Mouse (Mus musculus) retina, embryonic 14.5 days (tissue): ENCODE measurements around the gene Dync1i1.

Experiments
- DNase-seq: peaks from one replicate; pipeline ENCODE4 v3.0.0-alpha.2; 2015; ENCODE audit warnings: low spot score

The Dync1i1 gene

DNA sequence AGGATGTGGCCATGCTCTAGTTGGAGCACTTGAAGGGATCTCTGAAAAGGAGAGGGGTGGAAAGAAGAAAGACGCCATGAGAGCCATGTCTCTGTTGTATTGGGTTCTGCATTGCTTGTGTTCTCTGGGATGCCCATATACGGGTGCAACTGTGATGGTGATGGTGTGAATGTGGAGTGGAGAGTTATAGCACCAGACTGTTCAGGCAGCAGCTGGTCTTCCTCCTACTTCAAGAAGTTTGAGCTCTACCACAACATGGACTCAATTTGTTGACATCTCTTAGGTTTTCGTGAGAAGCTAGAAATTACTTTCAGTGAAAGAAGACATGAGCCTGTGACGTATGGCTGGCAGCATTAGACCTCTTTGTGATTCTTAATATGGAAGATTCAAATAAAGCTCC, 44.8 kb downstream of the Dync1i1 start:
- DNase-seq = no peak

DNA sequence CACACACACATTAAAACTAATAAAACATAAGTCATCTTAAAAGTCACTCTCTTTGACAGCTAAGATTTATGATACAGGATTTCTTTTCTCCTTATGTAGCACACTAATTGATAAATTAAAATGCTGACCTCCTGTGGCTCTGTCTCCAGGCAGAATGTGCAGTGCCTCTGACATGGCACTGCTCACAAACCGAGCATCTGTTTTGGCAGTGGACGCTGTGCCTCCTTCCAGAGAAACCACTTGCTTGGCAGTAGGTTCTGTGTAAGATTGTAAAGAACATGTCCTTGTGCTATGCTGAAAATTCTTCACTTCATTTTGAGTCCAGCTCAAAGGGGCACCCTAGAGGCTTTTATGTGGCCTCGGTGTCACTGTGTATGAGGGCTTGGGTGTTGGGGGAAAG, 50.0 kb downstream of the Dync1i1 start:
- DNase-seq = no peak

DNA sequence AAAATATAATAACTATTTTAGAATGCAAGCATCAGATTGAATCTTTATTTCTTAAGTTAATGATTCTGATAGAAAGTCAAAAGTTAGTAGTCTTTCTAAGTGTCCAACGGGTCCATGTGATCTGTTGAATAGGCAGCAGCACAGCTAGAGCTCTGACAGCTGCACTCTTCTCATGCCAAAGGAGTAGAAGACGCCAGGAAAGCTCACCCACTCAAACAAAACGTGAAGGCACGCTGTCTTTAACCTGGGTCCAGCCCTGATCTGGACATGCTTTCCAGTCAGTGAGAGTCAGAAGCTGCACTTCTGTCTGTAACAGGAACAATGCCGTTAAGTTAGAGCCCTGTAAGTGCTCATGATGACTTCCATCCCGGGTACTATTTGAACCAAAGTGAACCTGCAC, 56.3 kb downstream of the Dync1i1 start:
- DNase-seq = no peak

DNA sequence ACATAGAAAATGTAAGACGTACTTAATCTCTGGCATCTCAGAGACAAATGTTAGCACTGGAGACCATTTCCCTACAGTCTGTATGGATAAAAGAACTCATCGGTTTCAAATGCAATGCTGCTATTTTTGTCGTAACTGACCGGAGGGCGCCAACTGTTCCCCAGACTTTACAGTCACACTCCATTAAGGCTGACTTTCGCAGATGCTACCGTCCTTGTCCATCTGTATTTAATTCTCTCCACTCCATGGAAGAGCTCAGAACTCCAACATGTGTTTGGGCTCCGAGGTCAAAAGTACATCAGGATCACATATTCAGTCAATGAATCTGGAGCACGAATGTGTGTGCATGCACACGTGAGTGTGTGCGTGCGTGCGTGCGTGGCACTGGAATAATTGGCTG, 58.4 kb downstream of the Dync1i1 start:
- no peak for DNase-seq

DNA sequence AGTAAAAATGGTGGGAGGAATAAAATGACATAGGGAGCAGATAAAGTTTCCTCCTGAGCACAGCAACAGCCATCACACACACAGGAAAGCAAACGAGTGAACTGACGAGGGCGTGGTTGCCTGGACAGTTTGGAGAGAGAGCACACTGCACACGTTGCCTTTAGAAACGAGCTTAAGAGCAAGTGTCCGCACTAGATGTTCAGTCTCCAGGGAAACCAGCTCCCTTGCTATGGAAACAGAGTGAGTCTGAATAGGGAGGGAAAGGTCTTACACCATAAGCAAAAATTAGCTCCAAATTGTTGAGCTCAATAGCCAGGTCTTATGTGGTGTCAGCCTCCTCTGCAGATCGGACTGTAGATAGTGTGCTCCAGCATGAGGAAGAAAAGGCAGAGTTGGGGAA, 65.2 kb downstream of the Dync1i1 start:
- no peak for DNase-seq

DNA sequence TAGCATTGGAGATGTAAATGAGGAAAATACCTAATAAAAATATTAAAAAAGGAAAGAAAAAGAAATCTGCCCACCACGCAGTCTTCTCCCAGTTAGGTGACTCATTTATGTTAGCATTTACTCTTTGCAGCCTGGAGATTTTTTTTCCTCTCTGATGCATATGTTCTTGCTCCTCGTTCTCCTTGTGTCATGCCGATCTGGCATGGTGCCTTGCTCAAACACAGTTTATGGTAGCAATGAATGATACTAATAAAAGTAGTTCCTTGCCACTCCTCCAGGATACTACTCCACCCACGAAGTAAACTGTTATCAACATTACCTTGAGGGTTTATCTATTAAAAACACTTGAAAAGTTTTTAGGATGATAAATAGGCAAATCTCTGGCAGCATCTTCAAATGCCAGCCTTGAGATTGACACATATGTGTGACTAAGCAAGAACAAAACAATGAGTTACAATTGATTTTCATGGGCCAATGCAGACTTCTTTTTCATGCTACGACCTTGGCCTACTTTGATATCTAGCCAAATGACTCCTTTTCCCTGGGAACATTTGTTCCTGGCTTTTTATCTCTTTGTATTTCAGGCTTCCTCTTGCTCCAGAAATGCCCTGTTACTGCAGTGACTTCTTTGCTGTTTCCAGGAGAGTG, 68.8 kb downstream of the Dync1i1 start:
- DNase-seq = no peak

DNA sequence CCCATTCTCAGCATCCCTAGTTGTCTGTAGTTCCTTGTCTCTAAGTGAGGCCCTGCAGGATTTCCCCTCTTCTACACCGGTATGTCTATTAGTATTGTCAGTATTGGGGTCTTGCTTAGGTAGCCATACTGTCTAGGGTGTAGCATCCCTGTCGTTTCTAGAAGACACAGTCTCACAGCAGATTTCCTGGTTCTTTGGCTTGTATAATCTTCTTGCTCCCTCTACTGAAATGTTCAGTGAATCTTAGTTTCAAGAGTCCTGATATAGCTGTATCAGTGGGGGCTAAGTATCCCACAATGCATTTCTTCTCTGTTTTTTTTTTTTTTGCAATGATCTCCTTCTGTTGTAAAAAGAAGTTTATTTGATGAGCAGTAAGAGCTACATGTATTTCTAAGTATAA, 69.9 kb downstream of the Dync1i1 start:
- DNase-seq = no peak

DNA sequence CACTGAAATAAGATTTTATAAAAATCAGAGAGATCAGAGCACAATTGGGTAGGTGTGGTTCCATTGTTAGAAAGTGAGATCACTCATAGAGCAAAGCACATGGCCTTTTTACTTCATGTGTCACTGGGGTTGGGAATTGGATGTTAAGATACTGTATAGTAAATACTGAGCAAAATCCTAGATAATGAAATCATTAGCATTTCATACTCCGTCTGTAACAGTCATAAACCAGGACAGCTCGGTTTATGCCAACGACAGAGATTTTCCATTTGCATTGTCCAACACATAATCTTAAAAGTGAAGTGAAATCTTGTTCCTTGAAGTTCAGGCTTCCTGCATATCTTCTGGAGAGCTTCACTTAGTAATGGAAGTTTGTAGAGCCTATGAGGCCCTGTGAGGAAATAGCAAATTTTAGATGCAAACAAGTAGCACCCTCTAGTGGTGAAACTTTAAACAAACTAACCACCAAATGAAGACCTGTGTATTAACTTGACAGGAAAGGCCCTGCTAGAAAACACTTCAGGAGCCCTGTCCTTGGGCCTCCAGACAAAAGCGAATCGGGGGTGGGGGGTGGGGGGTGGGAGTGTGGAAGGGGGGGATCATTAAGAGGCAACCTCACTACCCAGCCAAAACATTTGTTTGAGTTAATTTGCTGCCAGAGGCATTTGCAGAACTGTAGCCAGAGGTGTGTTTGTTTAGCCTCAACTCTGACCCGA, 76.8 kb downstream of the Dync1i1 start:
- DNase-seq = peak; percentile 85

DNA sequence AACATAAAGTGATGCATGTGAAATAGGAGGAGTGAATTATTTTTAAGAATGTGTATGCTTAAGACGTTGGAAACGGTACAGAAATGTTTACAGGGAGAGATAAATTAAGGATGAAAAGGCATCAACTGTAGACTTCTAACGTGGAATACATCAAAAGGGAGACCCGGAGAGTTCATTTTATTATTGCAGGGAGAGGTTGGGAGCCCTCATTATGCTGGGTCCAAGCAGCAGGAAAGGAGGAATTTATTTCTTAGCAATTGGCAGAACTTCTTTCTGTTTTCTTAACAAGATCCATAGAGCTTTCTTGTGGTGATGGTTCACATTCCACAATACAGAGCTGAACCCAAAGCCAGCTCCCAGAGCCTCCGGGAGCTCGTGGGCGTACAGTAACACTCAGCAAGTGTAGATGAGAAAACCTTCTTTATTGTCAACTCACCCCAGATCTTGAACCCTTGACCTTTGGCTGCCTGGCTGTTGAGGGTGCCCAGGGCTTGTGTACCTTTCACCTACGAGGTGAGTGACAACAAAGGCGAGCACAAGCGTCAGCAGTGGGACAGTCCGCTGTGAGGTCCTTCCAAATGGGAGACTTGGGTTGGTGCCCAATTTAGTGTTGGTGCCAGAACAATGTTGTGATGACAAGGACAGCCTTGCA, 77.5 kb downstream of the Dync1i1 start:
- DNase-seq = no peak

DNA sequence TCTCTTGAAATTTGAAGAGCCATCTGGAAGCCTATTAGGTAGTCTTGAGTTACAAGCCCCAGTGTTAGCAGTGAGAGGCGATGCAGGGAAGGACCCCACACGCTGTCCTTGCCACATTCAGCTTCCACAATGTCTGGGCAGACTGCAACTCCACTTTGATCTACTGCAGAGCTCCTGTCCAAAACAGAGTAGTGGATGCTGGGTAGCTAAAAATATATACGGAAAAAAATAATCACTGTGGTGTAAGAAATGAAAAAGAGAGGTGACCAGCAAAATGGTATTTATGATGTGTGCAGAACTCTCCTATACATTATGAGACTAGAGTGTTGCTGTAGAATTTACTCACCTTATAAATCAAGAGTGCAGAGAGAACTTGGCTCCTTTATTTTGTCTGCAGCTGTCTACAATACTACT, 82.6 kb downstream of the Dync1i1 start:
- DNase-seq = no peak

DNA sequence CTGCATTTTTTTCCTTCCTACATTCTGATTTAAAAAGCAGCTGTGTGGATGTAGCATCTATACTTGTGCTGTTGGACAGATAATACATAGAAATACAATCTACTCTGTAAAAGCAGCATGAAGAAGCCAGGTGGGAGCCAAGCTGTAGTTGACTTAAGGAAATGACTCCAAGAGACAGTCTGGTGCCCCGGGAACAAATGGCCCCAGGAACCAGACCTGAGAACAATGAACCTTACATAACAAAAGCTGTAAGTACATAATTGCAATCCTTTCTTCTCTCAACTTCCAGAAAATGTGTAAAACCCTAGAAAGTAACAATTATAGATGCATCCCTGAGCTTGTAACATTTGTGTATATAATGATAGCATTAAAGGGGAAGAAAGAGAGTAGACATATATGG, 86.6 kb downstream of the Dync1i1 start:
- no peak for DNase-seq

DNA sequence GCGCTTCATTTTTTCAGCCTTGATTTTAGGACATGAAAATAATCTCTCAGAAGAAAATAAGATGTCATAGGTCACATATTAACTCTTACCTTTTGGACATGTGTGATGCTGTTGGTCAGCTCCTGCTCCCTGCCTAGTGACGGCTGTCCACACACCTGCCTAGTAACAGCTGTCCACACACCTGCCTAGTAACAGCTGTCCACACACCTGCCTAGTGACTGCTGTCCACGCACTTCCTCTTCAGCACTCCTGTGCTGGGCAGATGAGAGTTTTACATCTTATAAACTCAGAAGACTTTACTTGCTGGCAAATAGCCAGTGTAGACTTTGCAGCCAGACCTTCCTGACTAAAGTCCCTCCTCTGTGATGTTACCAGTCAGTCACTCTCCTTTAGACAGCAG, 94.2 kb downstream of the Dync1i1 start:
- no peak for DNase-seq

DNA sequence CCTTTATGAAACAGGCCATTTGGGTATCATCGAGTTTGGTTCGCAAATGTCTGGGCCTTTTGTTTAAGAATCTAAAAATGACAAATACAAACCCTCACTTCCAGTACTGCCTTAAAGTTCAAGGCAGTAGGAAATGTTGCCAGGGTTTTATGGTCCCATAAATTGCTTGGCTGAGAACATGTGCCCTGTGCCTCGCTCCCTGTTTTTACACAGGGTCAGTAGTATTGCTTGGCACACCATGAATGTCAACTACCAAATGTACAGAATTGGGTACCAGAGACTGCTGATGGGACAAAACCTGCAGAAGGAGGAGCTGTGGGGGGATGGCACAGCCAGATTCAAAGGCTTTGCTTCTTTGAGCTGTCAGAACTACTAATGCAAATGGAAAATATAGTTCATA, 100.0 kb downstream of the Dync1i1 start:
- no peak for DNase-seq

DNA sequence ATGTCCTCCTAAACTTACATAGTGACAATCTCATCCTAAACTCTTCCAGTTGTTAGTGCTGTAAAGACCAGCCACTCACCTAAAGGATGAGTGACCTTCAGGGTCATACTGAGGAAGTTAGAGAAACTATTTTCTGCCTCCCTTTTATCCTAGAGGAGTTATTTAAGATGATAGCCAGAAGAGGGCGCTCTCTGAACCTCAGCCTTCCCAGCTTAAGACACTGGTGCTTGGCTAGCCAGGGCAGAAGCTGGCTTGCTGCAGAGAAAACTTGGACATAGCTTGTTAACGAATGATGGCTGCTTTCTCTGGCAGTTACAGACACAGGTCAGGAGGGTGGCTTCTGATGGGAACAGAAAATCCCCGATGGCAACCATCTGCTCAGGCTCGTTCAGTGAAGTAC, 101.6 kb downstream of the Dync1i1 start:
- no peak for DNase-seq

DNA sequence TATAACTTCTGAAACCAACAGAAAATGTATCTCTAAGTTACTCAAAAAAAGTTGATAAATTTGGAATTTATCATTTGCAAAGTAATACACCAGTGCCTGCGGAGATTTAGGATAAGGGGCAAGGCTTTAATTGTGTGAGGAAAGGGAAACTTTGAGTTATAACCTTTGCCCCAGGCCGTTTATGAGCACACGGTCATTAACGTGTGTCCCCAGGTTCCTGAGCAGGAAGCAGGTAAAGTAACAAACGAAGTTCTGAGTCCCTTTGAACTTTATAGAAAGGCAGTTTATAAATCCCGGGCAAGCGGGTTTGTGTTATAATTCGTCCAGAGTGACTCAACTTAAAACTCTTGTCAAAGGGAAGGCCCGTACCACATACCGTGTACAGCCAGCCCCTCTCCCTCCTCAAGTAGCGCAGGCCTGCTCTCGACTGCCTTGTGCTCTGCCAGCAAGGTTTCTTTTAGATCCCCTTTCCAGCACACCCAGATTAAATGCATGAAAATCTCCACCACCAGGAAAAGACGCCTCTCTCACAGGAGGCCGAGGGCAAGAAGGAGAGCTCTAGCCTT, 103.1 kb downstream of the Dync1i1 start:
- DNase-seq = no peak

DNA sequence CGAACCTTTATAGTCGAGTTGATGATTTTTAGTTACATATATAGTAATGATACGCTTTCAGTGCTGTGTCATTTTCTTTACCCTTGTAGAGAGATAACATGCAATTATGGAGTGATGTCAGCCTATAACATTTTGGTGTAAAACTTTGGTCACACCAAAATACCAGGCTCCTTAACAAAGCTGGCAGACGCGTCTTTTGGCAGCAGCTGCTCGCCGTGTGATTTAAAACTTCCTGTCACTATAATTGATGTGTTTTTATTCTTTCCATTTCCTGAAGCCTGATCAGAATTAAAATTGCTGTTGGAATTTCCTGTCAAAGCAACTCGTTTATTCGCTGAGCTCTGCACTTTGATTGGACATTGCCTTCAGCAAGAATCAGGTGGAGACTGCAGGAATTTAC, 103.7 kb downstream of the Dync1i1 start:
- no peak for DNase-seq

DNA sequence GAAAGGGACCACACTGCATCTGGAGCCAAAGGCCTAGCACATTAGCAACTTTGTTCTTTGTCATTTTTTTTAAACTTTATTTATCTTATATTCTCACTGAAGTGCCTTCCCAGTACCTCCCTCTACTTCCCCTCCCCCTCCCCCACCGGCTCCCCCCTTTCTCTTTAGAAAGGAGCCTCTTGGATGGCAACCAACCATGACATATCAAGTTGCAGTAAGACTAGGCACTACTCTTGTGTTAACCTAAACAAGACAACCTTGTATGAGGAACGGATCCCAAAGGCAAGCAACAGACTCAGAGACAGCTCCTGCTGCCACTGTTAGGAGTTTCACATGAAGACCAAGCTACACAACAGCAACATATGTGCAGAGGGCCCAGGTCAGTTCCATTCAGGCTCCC, 105.3 kb downstream of the Dync1i1 start:
- no peak for DNase-seq

DNA sequence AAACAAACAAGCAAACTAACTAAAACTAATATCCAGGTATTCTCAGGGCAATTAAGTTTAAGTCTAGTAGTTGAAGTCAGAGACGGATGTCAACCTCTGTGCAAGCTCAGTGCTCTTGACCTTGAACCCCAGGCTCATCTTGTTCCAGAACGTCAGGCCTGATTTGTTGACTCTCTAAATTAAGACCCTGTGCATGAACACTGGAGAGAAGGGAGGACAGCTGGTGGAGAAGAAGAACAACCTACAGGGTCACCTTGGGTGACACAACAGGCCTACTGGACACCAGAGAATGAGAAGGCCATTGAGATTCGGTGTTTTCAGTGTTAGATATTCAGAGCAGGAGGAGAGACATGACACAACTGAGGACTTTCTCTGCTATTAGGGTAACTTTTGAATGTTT, 105.8 kb downstream of the Dync1i1 start:
- DNase-seq = no peak

DNA sequence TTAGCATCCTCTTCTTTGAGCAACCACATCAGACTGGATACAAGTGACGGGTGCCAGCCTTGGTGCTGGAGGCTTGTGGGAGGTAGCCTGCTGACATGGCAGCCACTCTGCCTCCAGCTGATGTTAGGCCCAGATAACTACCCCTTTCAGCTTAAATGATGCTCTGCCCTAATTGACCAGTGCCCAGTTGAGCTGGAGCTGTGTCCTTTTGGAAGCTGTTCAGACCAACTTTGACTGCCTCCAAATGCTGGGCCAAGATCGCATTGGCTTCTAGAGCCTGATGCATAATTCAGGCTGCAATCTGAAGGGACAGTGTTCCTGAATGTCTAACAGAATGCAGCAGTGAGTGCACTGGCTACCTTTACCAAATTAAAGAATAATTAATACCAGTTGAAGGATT, 107.4 kb downstream of the Dync1i1 start:
- no peak for DNase-seq

DNA sequence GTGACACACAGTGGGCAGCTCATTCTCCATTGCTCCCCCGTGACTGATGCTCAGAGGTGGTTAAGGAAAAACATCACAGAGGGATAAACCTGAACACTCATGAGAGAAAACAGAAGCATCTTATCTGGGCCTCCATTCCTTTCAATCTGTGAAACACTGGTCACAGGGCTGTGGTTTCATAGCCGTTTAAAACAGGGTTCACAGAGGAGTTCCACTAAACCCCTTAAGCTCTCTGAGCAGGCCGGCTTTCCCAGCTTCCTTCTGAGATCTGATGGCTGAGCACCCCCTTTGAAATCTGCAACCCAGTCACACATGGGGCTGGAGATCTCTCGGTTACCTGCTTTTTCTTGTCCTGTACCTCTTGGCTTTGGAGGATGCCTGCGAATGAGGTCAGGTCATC, 117.0 kb downstream of the Dync1i1 start:
- DNase-seq = no peak

DNA sequence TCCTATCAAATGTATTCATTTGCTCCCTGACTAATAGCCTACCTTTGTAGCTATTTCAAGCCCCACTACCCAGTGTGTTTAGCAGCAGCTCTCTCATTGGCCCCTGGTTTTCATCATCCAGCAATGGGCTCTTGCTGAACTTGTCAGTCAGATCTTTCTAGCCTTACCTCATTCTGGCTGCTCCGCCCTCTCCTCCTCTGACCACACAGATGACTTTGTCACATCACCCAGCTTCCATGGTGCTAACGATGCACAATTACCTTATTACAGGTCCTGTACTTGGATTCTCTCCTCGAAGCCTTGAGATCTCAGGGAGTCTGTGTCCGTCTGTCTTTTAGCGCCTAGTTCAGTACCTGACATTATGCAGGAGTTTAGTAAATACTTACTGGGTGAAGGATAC, 120.7 kb downstream of the Dync1i1 start:
- DNase-seq = no peak

DNA sequence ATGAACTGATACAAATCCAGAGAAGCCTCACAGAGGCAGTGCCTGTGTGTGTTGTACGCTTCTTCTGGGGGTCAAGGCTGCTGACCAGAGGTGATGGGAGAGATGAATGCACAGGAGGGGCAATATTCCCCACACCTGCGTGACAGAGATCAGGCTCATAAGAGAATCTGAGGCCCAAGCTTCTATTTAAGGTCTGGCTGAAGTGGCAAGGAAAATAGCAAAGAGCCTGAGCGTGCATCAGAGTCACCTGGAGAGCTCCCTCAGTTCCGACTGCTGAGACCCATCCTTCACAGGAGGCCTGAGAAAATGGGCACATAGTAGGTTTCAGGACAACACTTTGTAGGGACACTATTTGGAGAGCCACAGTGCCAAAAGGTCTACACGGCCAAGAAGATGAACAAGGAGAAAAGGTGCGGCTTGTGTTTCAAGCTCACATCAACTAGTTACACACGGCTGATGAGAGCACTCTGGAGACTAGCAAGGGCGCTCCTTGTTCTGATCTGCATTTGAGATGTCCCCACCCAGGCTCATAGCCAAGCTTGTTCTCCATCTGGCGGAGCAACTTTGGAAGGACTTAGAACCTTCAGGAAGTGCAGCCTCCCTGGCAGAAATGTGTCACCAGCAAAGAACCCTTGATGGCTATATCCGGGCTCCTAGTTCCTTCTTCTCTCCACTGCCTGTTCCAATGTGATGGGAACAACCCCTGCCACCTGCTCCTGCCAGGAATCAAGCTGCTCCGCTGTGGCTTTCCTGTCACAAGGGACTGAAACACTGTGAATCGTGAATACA, 128.8 kb downstream of the Dync1i1 start:
- DNase-seq = no peak
